Mouse (Mus musculus): Measurements from ENCODE around the gene Apom.

DNA sequence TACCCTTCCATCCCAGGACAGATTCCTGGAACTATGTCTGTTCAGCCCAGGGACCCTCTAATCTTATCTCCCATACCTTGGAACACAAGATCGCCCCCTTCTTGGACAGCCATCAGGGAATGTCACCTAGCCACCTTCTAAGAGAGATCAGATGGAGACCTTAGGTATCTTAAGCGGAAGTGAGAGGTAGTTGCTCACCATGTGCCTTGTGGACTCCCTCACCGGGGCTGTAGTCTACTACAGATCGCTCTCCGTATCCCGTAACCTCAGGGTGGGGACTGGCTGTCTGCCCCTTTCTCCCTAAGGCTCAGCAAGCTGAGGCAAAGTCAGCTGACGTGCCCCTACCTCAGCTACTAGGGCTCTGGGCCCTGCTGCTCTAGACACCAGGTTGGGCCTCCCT, 27.8 kb downstream of the Apom start:
- TF ChIP-seq POLR2A (IDR thresholded peaks at IDR 0.05; ENCODE audit: low read depth, low read length) (no peak), CTCF (IDR thresholded peaks at IDR 0.05; ENCODE audit: borderline replicate concordance, insufficient read depth, low read length) (no peak)
